Mouse (Mus musculus): Measurements from ENCODE around the gene Kazald1.
"Not testable (repeated sequence)": the region's sequence is repeated elsewhere in the genome, so short reads cannot be mapped to it uniquely, and the experiment has no call there.

Gene Kazald1

GRCm38 (mm10) chr19:45074580-45075322 lies at the start of gene Kazald1:
Kazald1 (plus strand) TSS chr19:45075241.
- DNase-seq, result peak; percentile 96

GRCm38 (mm10) chr19:45025937-45026568 lies 49.0 kb upstream of the Kazald1 start:
- no peak for DNase-seq

DNA sequence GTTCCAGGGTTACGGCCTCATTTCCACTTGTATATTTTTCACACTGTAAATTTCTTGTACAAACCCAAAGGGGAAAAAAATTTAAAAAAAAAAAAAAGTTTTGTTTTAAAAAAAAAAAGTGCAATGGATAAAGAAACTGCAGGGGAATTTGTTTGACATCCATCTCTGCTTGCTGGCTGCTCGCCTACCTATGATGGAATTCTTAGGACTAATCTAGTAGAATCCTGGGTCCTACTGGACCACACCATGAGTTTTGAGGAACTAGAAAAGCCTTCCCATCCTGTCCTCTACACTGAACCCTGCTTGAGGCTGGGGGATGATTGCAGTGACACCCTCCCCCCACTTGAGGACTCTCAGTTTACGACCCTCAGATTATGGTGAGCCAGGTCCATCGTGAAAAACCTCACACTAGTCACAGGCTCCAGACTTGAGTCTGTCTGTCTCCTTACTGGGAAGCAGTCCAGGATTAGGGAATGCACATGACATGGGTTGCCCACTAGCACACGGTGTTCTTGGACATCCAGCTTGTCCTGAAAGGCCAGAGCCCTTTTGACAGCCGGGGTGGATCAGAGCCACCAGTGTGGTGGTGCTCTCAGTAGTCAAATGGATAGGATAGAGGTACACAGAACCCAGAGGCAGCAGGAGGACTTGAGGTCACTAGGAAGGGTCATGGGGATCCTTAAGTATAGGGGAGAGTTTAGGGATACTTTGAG lies 47.9 kb upstream of the Kazald1 start:
- DNase-seq, result no peak

DNA sequence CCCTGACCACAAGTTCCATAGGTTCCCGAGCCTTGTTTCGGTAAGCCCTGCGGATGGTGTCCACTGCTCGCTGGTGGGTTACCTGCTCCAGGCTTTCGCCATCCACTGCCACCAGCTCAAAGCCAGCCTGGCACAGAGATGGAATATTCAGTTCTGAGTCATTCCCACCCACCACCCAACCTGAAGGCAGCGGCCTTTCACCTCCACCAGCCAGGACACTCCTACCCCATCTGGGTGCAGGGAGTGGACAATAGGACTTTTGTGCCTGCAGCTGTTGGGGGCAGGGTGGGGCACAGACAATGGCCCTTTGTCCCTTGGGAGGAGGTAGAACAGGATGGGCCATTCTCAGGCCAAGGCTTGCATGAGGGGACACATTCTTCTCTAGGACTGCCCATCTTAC lies 47.2 kb upstream of the Kazald1 start:
- no peak for DNase-seq

DNA sequence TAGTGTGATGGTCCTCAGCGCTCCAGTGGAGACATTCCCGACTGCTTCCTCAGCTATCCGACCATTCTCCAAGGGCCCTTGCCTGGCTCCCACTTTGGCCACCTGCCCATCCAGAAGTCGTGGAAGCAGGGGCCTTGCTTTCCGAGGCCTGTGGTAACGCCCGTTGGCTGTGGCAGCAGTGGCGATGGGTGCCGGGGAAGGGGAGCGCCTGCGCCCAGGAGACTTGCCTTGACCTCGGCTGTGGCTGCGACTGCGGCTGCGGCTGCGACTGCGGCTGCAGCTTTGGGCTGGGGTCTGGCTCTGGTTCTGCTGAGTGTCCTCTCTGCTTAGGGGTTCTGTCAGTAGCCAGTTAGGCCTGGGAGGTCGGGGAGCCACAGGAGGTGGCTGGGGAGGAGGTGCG lies 46.3 kb upstream of the Kazald1 start:
- DNase-seq, result no peak

DNA sequence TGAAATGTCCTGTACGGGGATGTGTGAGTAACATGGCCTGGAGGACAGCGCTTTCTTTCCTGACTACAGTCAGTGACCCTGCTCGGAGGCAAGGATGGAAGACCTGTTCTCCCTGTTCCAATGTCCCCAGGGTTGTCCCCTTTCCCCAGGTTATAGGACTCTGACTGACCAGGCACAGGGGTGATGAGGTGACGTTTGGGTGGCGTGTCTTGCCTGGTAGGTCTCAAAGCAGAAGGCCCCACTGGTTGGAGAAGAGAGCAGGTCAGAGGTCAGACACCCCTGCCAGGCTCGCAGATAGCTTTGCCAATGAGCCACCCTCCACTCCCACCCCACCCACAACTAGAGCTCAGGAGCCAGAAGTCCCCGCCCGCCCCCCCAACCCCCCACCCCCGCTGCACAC lies 45.5 kb upstream of the Kazald1 start:
- DNase-seq, result no peak

DNA sequence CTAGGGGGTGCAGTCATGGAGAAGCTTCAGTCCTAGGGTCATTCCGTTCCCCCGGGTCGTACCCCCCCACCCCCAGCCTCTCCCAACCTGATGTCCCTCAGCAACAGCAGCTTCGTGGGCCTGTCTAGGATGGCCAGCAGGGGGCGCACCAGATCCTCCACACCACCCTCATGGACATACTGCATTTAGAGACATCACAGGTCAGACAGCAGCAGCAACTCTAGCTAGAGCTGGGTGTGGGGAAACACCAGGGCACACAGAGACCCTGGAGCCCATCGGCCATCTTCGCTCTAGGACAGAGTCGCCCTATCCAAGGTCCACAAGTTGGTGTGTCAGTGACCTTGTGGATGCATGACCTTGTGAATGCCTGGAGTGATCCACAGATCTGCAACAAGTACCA lies 44.9 kb upstream of the Kazald1 start:
- DNase-seq, result peak; percentile 70

DNA sequence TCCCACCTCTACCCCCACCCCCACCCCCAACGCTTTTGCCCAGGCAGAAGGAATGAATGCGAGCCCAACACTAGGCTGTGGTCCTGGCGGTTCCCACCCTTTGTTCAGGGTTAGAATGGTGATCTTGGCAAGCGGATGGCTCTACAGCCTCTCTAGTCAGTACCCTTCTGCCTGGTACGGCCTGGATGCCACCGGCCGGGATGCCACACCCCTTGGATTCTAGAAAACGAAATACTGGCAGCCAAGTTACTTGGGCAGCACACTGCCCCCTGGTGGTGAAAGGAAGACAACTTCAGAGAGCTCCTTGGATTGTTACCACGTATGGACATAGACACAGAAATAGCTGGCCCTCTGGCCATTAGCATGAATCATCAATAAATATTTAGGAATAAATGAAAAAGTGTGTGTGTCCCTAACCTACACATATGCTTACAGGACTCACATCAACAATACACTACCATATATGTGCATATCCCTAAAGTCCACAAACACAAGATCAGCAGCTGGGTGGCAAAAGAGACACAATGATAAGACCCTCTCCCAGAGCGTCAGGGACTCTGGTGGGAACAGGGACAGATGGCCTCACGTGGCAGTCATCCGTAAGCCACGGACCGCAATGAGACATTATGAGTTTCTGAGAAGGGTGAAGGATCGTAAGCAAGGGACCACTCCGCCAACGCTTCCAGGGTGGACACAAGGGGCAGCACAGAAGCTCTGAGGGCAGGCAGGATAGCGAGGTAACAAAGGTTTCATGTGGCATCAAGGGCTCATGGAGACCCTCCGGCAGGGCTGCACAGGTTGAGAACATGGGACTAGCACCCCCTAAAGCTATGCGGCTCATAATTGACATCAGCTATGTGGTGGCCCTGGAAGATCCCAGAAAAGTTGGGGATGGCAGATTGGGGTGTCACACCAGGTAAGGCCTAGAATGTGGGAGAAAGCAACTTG lies 44.0 kb upstream of the Kazald1 start:
- peak; percentile 90 for DNase-seq

DNA sequence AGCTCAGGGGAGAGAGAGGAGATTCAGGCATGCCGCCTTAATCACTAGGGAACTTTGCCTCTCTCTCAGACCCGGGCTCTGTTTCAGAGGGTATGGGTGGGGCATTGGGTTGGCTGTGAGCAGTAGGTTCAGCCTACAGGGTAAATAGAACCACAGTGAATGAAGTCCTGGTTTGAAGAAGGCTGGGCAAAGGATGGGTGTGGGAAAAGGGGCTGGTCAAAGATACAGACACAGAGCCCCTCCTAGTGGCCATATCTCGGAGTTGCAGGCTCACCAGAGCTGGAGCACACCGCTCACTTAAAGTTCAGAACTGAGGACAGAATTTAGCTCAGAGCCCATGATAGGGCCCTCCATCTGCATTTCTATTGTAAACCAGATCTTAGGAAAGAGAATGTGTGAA lies 43.3 kb upstream of the Kazald1 start:
- DNase-seq, result peak; percentile 86

- DNase-seq, result peak; percentile 64
These were observed 42.3 kb upstream of the Kazald1 start for GRCm38 (mm10) chr19:45032570-45033332.

DNA sequence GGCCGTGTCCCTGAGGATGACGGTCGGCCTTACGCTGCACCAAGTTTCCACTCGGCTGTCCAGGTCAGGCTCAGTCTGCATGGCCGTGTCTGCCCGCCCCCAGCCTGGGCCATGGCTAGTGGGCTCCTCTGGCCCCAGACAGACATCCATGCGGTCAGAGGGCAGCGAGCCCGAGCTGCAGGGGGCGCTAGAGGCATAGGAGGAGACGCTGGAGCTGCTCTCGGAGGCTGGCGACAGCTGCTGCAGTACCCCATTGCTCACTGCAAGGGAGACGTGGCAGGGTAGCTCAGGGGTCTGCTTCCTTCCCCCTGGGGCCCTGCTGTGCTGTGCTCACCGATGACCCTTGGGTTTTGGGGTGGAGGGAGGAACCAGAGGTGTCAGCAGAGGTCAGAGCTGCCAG lies 38.2 kb upstream of the Kazald1 start:
- DNase-seq, result peak; percentile 42

DNA sequence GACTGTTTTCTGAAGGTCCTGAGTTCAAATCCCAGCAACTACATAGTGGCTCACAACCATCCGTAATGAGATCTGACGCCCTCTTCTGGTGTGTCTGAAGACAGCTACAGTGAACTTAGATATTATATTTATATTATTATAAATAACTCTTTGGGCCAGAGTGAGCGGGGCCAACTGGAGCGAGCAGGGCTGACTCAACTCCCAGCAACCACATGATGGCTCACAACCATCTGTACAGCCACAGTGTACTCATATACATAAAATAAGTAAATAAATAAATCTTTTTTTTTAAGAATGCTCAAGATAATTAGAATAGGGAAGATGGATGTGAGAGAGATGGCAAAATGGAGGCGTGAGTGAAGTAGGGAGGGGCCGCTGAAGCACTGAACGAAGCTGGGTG lies 36.8 kb upstream of the Kazald1 start:
- not testable (repeated sequence) for DNase-seq

GRCm38 (mm10) chr19:45040214-45040613 lies 34.8 kb upstream of the Kazald1 start:
- no peak for DNase-seq

- no peak for DNase-seq
These were observed 30.6 kb upstream of the Kazald1 start for GRCm38 (mm10) chr19:45044389-45044927.

- DNase-seq, result no peak
These were observed 29.8 kb upstream of the Kazald1 start for GRCm38 (mm10) chr19:45045236-45045635.

DNA sequence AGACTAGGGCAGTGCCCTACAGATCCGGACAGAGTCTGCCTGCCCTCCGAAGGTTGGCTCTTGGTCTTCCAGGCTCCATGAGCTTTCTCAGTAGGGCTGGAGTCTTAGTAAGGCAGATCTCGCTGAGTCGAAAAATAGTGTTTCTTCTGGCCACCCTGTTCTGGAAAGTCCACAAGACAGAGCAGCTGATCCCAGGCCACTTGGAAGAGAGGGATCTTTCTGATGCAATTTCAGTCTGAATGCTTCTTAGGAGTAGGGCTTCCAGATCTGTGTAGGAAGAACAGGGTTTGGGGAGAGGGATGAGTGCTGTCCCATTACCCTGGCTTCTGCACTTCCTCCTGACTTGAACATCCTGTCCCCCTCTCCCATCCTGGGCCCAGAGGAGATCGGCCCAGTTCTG lies 29.4 kb upstream of the Kazald1 start, which contains the start of gene Pdzd7:
Pdzd7 (minus strand) TSS at position 67 of the 400 bp plus-strand sequence.
- DNase-seq, result no peak

DNA sequence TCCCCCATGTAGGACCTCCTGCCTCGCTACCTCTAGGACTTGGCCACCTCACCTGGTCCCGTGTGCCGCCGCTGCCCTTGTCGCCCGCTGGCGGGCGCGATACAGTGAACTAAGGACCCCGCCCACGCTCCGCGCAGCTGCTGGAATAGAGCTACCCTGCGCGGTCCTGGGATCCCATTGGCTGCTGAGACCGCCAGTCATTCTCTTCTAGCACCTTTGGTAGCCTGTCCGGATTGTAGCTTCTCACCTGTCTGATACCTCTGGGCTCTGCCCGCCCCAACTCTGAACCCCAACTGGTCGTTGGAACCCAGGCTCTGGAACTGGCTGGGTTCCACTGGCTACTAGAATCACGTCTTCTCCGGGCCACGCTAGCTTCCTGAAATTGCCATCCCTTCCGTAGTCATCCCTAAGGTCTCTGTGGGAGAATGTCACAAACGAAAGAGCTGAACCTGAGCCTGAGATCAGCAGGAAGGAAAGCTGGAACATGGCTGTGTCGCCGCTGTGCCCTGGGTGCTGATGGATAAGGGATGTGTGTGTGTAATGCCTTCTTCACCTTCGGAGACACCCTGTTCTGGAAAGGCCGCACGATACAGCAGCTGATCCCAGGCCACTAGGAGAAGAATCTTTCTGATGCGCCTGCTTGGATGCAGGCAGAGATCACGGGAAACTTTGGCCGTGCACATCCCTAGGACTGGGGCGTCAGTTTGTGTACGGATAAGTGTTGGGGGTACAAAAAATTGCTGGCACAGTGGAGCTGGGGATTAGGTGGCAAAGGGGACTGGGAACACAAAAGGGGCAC lies 28.3 kb upstream of the Kazald1 start:
- peak; percentile 91 for DNase-seq

DNA sequence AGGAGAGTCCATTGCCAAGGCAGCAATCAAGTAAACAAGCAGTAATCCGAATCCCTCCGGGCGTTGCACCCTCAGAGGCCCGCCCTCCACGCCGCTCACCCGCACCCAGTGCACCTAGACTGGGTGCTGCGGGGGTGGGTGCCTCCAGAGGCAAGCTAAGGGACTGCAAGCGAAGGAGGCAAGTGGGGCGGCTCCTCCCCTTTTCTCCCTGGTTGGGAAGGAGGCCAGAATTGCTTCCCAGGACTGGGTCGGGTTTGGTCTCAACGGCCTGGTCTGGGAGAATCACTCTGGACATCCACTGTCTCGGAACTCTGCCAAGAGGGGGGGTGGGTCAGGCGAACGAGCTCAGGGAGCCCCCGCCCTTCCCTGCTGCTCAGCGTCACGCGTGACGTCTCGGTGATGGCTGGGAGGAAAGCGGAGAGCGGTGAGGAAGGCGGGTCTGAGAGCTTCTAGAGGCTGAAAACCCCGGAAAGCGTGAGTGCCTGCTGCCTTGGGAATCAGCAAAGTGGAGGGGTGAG lies 27.6 kb upstream of the Kazald1 start, which contains the start of gene Sfxn3:
Sfxn3 (plus strand) TSS at position 87 of the 518 bp plus-strand sequence.
- peak; percentile 96 for DNase-seq

DNA sequence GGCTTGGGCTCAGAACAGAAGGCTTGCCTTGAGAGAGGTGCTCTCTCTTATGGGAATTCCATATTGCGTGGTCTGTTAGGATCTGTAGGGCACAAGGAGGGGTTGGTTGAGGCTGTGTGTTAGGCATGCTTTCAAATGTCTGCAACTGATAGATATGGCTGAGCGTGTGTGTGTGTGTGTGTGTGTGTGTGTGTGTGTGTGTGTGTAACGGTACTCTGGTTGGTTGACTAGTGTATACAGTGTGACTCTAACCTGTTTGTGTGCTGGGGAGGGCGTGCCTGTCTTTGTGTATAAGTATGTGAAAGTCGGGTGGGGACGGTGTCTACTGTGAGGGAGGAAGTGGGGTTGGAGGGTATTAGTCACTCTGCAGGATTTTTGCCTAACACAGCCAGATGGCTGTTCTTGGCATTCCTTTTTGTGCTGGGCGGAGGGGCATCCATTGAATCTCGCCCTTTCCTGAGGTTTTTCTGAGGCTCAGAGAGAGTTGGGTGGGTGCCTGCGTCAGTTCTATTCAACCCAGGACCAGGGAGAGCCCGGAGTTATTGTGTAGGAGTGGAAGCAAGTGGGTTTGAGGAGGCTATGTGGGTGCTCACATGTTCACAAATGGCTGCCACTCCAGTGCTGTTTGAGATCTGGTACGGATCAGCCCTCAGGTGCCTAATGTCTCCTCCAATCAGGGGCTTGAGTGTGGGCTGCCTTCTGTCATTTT lies 27.0 kb upstream of the Kazald1 start:
- DNase-seq, result peak; percentile 55
